Mouse (Mus musculus): ENCODE measurements around the gene Tbx5. TPM values are rescaled to one million over a fixed set of nuclear protein-coding genes. Genes with fewer than 3 reads are reported as not detected.
A peak's percentile ranks its signal among the peaks of the same experiment; 100 is the strongest.

The Tbx5 gene
- total and polyA plus RNA-seq, 3 experiments: 22.6 to 36.9 (median 26.5) TPM

DNA sequence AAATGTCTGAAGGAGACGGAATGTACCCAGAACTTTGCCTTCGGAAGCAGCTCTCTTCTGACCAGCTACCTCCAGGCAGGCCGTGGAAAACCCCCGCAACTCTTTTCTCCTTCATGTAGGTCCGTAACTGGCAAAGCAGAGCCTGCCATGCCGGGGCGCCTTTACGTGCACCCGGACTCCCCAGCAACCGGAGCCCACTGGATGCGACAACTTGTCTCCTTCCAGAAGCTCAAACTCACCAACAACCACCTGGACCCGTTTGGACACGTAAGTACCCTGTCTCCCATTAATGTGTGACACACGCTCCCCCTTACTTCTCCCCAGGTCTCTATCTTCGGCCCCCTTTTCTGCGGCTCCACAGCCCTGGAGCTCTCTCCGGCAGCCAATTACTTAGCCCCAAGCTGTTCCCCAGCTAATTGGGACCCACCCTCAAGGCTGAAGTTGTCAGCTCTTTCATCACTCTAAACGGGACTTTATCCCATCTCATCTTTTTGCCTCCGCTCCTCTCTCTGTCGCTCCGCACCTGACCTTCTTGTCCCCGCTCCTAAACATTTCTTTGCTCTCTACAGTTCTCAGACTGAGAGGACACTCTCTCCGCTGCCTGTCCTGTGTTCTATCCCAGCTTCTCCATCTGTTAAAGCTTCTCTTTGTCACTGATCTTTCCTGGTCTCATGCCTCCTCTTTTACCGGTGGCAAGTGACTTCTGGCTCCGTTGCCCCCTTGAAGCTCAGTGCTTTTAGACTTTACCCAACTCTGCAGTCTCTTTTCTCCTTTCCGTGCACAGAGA, 9.4 kb downstream of the Tbx5 start:
- no peak overlapping the region for H3K27ac ChIP-seq
- TF ChIP-seq CTCF (IDR thresholded peaks at IDR 0.05) (no peak), POLR2A (IDR thresholded peaks at IDR 0.05; ENCODE audit: insufficient read depth, low read depth, low read length) (no peak), EP300 (IDR thresholded peaks at IDR 0.05; ENCODE audit: insufficient read depth, low read depth, low read length) (no peak)
- intact Hi-C loops (cut with DNase I): no loop called here
- no peak overlapping the region for H3K9ac ChIP-seq (ENCODE audit: low read depth, low read length)
- no peaks in the 10 kb centered on the region for H3K79me2 ChIP-seq (replicated peaks; ENCODE audit: control insufficient read depth, insufficient read depth, low read length)
- H3K4me3 ChIP-seq: no peak overlapping the region
- peaks cover 3% of the 10 kb centered on the region; the same call in 1 of the 2 replicates for H3K4me1 ChIP-seq (ENCODE audit: control insufficient read depth, insufficient read depth, low read length)
- WGBS: 50% methylated on average over 26 of the region's 26 CpGs
- H3K36me3 ChIP-seq (ENCODE audit: control insufficient read depth, insufficient read depth, low read length): peaks cover 3% of the 10 kb centered on the region
- no peak for DNase-seq
- 0 out of 2 replicates have a peak, but pooled peaks cover 2% of the 10 kb centered on the region for H3K27me3 ChIP-seq (ENCODE audit: control insufficient read depth, insufficient read depth, low read length)

DNA sequence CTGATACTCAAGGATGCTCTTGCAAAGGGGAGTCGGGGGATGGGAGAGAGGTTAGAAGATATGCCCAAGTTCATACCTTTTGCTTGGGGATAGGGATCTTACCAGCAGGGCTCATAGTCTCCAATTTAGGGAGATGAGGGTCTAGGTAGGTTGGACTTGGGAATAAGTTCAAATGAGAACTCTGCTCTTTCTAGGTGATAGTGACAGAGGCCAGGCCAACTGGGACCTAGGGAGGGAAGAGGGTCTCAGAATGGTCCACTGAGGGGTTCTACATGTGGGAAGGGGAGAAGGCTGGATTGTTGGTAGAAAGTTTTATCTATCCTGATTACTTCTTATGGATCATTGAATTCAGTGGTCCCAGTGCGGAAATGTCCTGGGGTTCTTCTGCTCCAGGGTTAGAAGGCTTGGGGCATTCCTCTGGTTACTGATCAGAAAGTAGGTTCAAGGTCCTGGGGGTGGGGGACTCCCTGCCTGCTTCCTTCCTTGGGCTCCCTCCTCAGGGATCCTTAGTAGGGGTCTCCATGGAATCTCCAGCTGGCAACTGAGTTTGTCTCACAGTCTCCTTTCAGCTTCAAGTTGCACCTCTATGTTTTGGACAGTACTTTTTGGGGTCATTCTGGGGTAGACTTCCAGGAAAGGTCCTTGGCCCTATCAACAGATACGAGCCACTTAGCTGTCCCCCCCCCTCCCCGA, 10.4 kb downstream of the Tbx5 start:
- Histone ChIP-seq H3K79me2 (replicated peaks; ENCODE audit: control insufficient read depth, insufficient read depth, low read length) (no peaks in the 10 kb centered on the region), H3K36me3 (ENCODE audit: control insufficient read depth, insufficient read depth, low read length) (peaks cover 3% of the 10 kb centered on the region), H3K9ac (ENCODE audit: low read depth, low read length) (no peak overlapping the region), H3K27me3 (ENCODE audit: control insufficient read depth, insufficient read depth, low read length) (0 out of 2 replicates have a peak, but pooled peaks cover 2% of the 10 kb centered on the region), H3K4me1 (ENCODE audit: control insufficient read depth, insufficient read depth, low read length) (peaks cover 3% of the 10 kb centered on the region; the same call in 1 of the 2 replicates), H3K27ac (no peak overlapping the region), H3K4me3 (no peak overlapping the region)
- WGBS: 50% methylated on average over 4 of the region's 4 CpGs
- intact Hi-C loops (cut with DNase I): no loop called here
- no peak for DNase-seq
- no peak for TF ChIP-seq EP300 (IDR thresholded peaks at IDR 0.05; ENCODE audit: insufficient read depth, low read depth, low read length)
- no peak for TF ChIP-seq POLR2A (IDR thresholded peaks at IDR 0.05; ENCODE audit: insufficient read depth, low read depth, low read length)
- no peak for TF ChIP-seq CTCF (IDR thresholded peaks at IDR 0.05)

DNA sequence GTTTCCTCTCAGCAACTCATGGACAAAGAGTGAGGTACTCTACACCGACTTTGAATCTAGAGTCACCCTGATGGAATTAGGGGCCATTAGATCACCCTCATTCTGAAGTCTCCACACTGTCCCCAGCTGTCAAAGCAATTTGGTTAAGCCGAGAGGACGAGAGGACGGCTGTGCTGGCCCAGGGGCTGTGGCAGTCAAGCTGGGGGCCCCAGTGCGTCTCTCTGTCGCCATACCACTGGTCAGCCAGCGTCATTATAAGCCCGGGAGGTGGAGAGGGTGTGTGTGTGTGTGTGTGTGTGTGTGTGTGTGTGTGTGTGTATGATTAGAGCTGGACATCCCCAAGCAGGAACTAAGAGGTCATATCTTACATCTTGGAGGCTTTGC, 10.9 kb downstream of the Tbx5 start:
- Histone ChIP-seq H3K4me3 (no peak overlapping the region), H3K27me3 (ENCODE audit: control insufficient read depth, insufficient read depth, low read length) (0 out of 2 replicates have a peak, but pooled peaks cover 2% of the 10 kb centered on the region), H3K27ac (no peak overlapping the region), H3K79me2 (replicated peaks; ENCODE audit: control insufficient read depth, insufficient read depth, low read length) (no peaks in the 10 kb centered on the region), H3K9ac (ENCODE audit: low read depth, low read length) (no peak overlapping the region), H3K36me3 (ENCODE audit: control insufficient read depth, insufficient read depth, low read length) (peaks cover 3% of the 10 kb centered on the region), H3K4me1 (ENCODE audit: control insufficient read depth, insufficient read depth, low read length) (peaks cover 3% of the 10 kb centered on the region; the same call in 1 of the 2 replicates)
- WGBS: 25% methylated on average over 8 of the region's 8 CpGs
- TF ChIP-seq POLR2A (IDR thresholded peaks at IDR 0.05; ENCODE audit: insufficient read depth, low read depth, low read length) (no peak), EP300 (IDR thresholded peaks at IDR 0.05; ENCODE audit: insufficient read depth, low read depth, low read length) (no peak), CTCF (IDR thresholded peaks at IDR 0.05) (no peak)
- no peak for DNase-seq
- intact Hi-C loops (cut with DNase I): no loop called here

DNA sequence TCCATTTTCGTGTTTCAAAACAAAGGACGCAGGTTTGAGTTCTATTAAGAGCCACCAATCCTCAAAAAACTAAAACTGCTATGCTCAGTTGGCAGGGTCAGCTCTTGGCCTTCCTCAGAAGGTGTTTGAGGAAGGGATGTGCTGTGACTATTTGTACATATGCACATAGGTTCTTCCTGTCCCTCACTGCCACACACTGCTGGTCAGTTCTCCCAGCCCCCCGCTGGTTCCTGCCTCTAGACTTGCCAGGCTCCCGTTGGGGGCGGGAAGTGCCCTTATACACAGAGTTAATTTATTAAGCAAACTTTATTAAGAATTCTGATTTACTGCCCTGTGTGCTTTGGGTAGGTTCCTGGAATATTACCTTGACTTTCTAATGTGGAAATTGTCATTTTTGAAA, 11.9 kb downstream of the Tbx5 start:
- Histone ChIP-seq H3K27ac (no peak overlapping the region), H3K4me3 (no peak overlapping the region), H3K79me2 (replicated peaks; ENCODE audit: control insufficient read depth, insufficient read depth, low read length) (peaks cover 2% of the 10 kb centered on the region), H3K36me3 (ENCODE audit: control insufficient read depth, insufficient read depth, low read length) (peaks cover 3% of the 10 kb centered on the region), H3K4me1 (ENCODE audit: control insufficient read depth, insufficient read depth, low read length) (peaks cover 3% of the 10 kb centered on the region; the same call in 1 of the 2 replicates), H3K9ac (ENCODE audit: low read depth, low read length) (no peak overlapping the region), H3K27me3 (ENCODE audit: control insufficient read depth, insufficient read depth, low read length) (0 out of 2 replicates have a peak, but pooled peaks cover 2% of the 10 kb centered on the region)
- DNase-seq: no peak
- WGBS: 24% methylated on average over 5 of the region's 5 CpGs
- TF ChIP-seq POLR2A (IDR thresholded peaks at IDR 0.05; ENCODE audit: insufficient read depth, low read depth, low read length) (no peak), EP300 (IDR thresholded peaks at IDR 0.05; ENCODE audit: insufficient read depth, low read depth, low read length) (no peak), CTCF (IDR thresholded peaks at IDR 0.05) (no peak)
- intact Hi-C loops (cut with DNase I): no loop called here

DNA sequence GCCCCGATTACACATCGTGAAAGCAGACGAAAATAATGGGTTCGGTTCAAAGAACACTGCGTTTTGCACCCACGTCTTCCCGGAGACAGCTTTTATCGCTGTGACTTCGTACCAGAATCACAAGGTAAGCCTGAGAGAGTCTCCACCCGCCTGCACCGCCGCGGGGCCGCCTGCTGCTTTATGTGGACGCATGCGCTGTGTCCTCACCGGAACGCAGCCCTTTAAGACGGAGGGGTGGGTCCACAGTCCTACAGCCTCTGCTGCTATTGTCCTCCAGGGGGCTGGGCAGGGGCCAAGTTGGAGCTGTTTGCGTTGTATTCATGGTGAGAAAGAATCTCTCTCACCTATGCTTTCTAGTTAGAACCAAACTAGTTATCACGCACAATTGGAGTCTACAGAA, 12.5 kb downstream of the Tbx5 start:
- Histone ChIP-seq H3K79me2 (replicated peaks; ENCODE audit: control insufficient read depth, insufficient read depth, low read length) (peaks cover 2% of the 10 kb centered on the region), H3K9ac (ENCODE audit: low read depth, low read length) (no peak overlapping the region; the same call in 1 of the 2 replicates), H3K4me3 (no peak overlapping the region), H3K27ac (no peak overlapping the region), H3K27me3 (ENCODE audit: control insufficient read depth, insufficient read depth, low read length) (0 out of 2 replicates have a peak, but pooled peaks cover 2% of the 10 kb centered on the region), H3K36me3 (ENCODE audit: control insufficient read depth, insufficient read depth, low read length) (peaks cover 3% of the 10 kb centered on the region), H3K4me1 (ENCODE audit: control insufficient read depth, insufficient read depth, low read length) (peaks cover 3% of the 10 kb centered on the region; the same call in 1 of the 2 replicates)
- no peak for TF ChIP-seq EP300 (IDR thresholded peaks at IDR 0.05; ENCODE audit: insufficient read depth, low read depth, low read length)
- peak; percentile 38 for TF ChIP-seq CTCF (IDR thresholded peaks at IDR 0.05)
- intact Hi-C loops (cut with DNase I): no loop called here
- DNase-seq: peak; percentile 34 to 39
- 4% methylated on average over 21 of the region's 21 CpGs for WGBS

DNA sequence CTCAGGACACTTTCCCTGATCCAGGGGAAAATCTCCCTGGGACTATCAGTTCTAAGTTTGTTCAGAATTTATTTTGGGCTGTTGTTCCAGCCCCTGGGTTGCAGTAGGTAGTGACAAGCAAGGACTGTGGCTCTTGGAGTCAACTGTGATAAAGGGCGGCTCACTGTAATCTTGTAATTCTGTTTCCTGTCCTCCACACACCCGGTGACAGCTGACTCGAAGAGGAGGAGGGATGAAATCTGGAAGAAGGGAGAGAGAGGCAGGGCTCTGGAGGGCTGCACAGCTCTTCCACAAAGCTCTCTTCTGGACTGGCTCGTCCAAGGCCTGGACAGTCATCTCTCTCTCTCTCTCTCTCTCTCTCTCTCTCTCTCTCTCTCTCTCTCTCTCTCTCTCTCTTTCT, 24.6 kb downstream of the Tbx5 start:
- DNase-seq: no peak
- no peaks in the 10 kb centered on the region for H3K79me2 ChIP-seq (replicated peaks; ENCODE audit: control insufficient read depth, insufficient read depth, low read length)
- peaks cover 4% of the 10 kb centered on the region; the same call in 1 of the 2 replicates for H3K4me1 ChIP-seq (ENCODE audit: control insufficient read depth, insufficient read depth, low read length)
- 8% methylated on average over 4 of the region's 4 CpGs for WGBS
- H3K9ac ChIP-seq (ENCODE audit: low read depth, low read length): no peak overlapping the region
- no peak overlapping the region for H3K27ac ChIP-seq
- no peaks in the 10 kb centered on the region for H3K27me3 ChIP-seq (ENCODE audit: control insufficient read depth, insufficient read depth, low read length)
- H3K4me3 ChIP-seq: no peak overlapping the region
- no peaks in the 10 kb centered on the region for H3K36me3 ChIP-seq (ENCODE audit: control insufficient read depth, insufficient read depth, low read length)
- intact Hi-C loops (cut with DNase I): no loop called here
- TF ChIP-seq CTCF (IDR thresholded peaks at IDR 0.05) (no peak), POLR2A (IDR thresholded peaks at IDR 0.05; ENCODE audit: insufficient read depth, low read depth, low read length) (no peak), EP300 (IDR thresholded peaks at IDR 0.05; ENCODE audit: insufficient read depth, low read depth, low read length) (no peak)

All from heart, adult 2 months (tissue).